Mouse (Mus musculus) brain, embryonic 14.5 days (tissue): ENCODE measurements at regions not wholly inside any gene's neighbourhood (a gene's known extent, or its start where the extent isn't known, plus 50 kb on each side); places are given as distances from the start of the nearest gene placed in this dataset.

Experiments used
- CTCF ChIP-seq: fragments of 200-500 bp; IDR thresholded peaks from 2 replicates; pipeline ENCODE4 v1.5.1; 2012; ENCODE audit warnings: inconsistent platforms, mild to moderate bottlenecking, moderate library complexity, borderline replicate concordance; ENCODE audit not compliant: insufficient read depth, insufficient read length; ENCODE audit errors: extremely low read depth
- POLR2A ChIP-seq: fragments of 200-500 bp; IDR thresholded peaks from 2 replicates; pipeline ENCODE4 v1.6.1; 2012; ENCODE audit warnings: mild to moderate bottlenecking, inconsistent platforms, borderline replicate concordance; ENCODE audit not compliant: poor library complexity, insufficient read depth, insufficient read length, severe bottlenecking; ENCODE audit errors: extremely low read depth

DNA sequence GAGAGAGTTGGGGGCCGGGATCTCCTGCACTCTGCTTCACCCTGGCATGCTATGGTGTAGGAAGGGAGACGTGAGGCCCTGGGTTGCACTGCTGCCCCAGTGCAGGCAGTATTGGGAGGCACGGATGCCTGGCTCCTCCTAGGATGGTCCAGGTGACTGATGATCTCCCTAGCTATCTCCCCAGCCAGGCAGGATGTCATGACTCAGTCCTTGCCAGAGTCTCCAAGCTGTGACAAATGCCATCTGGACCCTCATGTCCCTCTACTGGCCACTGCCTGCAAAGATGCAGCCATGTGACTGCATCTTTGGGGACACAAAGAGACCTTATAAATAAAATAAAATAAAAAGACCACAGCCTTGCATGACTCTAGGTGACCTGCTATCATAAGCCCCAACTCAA is 181.6 kb downstream of the Mroh4 start:
- TF ChIP-seq POLR2A (no peak), CTCF (no peak)
